Mouse (Mus musculus) c-Kit-negative CD71-positive TER-119-positive erythroid progenitor cells, embryonic 14.5 days (primary cell): ENCODE measurements around the gene H2al1d.
"Not testable (repeated sequence)": the region's sequence is repeated elsewhere in the genome, so short reads cannot be mapped to it uniquely, and the experiment has no call there.

Experiments used
- DNase-seq: peaks from one replicate; pipeline ENCODE4 v3.0.0-alpha.2; 2013; ENCODE audit warnings: low read depth, low spot score

The H2al1d gene

DNA sequence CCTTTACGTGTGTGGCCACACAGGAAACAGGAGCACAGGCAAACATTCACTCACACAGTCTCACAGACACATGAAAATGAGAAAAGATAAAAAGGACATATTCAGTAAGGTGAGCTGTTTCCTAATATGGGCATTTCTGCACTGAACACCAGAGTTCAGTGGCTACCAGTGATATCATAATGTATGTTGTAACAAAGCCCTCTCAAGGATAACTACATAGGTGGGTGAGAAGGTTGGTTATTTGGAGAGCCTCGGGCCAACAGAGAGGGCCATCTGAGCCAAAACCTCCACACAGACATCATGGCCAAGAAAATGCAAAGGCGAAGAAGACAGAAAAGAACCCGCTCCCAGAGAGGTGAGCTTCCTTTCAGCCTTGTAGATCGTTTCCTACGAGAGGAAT lies at the start of gene H2al1d:
Gene H2al1d, plus strand, starts transcription at position 301 of the 400 bp plus-strand sequence.
- not testable (repeated sequence) for DNase-seq

DNA sequence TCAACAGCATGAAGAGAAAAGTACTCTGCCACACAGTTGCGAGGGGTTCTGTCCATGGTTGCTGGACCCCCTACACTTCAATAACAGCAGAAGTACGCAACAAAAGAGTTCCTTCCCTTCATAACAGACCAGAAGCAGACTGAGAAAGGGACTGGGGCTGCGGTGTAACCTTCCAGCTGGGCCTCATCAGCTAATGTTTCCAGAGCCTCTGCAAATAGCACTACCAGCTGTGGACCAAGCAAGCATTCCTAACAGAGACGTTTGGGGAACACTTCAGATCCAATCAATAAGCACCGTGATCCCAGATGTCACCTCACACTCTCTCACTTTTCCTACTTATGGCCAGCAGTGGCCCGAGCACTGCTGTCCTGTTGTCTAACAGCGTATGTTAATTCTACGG lies 43.7 kb upstream of the H2al1d start:
- DNase-seq, result no peak

DNA sequence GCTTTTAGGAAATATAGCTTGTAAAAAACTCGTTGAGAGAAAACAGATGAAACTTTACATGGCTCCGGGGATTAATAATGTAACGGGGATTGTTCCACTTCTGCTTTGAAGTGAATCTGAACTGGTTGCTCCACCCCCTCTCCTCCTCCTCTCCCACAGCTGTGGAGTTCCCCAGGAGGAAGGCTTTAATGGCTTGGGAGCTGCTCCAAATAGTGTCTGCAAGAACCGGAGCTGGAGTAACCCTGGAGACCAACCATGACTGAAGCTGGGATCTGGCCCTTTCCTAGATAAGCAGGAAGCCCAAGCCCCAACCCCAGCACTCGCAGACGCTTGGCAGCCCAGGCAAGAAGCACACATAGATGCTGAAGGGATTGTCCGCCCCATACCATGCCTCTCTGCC lies 40.8 kb upstream of the H2al1d start:
- DNase-seq, result no peak

GRCm38 (mm10) chrX:11269074-11269473 lies 39.5 kb upstream of the H2al1d start:
- no peak for DNase-seq

- DNase-seq, result no peak
Observed at GRCm38 (mm10) chrX:11273190-11273589, 35.4 kb upstream of the H2al1d start.

DNA sequence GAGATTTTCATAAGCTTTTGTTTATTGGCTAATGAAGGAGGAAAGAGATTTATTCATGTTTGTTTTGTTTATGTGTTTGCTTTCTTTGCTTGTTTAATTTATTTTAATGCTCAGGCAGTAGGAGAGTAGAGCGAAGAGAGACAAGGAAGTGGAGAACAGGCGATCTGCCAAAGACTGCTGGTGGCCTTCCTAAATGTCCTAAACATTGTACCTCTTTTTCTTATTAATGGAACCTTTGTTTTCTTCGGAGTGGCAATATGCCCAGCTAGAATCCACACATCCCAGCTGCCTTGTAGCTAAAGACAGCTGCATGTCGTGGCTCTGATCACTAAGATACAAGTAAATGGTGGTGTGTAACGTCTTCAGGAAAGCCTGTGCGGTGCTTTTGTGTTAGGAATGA lies 31.5 kb upstream of the H2al1d start:
- DNase-seq, result no peak

DNA sequence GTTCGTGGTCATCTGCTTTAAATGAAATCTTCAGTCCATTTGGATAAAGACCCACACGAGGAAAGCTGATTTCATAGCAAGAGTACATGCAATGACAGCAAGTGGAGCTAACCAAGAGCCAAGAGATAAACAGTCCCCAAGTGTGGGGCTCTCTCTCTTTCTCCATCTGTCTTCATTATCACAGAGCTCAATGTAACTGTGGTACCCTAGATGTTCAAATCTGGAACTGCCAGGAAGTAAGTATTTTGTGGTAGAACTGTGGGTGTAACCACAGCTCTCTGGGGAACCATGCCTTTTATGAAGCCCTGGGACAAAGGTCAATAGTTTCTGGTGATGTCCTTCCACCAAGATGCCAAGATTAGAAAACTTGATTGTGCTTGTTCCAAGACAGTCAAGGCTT lies 27.9 kb upstream of the H2al1d start:
- no peak for DNase-seq

- DNase-seq, result no peak
Observed at GRCm38 (mm10) chrX:11288306-11288882, 20.2 kb upstream of the H2al1d start.

GRCm38 (mm10) chrX:11289244-11289643 lies 19.4 kb upstream of the H2al1d start:
- DNase-seq, result no peak

GRCm38 (mm10) chrX:11298957-11299356 lies 9.7 kb upstream of the H2al1d start, which contains the start of gene H2al1a:
Gene H2al1a, plus strand, starts transcription at chrX:11299257.
- DNase-seq, result not testable (repeated sequence)

- not testable (repeated sequence) for DNase-seq
Observed at GRCm38 (mm10) chrX:11302132-11302531, 6.5 kb upstream of the H2al1d start, which contains the start of gene H2al1b. Gene H2al1b, plus strand, starts transcription at chrX:11302432.

DNA sequence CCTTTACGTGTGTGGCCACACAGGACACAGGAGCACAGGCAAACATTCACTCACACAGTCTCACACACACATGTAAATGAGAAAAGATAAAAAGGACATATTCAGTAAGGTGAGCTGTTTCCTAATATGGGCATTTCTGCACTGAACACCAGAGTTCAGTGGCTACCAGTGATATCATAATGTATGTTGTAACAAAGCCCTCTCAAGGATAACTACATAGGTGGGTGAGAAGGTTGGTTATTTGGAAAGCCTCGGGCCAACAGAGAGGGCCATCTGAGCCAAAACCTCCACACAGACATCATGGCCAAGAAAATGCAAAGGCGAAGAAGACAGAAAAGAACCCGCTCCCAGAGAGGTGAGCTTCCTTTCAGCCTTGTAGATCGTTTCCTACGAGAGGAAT lies 3.3 kb upstream of the H2al1d start, which contains the start of gene H2al1c:
Gene H2al1c, plus strand, starts transcription at position 301 of the 400 bp plus-strand sequence.
- not testable (repeated sequence) for DNase-seq

GRCm38 (mm10) chrX:11311634-11312033 lies 3.0 kb downstream of the H2al1d start, which contains the start of gene H2al1e:
Gene H2al1e, plus strand, starts transcription at chrX:11311934.
- DNase-seq, result not testable (repeated sequence)

DNA sequence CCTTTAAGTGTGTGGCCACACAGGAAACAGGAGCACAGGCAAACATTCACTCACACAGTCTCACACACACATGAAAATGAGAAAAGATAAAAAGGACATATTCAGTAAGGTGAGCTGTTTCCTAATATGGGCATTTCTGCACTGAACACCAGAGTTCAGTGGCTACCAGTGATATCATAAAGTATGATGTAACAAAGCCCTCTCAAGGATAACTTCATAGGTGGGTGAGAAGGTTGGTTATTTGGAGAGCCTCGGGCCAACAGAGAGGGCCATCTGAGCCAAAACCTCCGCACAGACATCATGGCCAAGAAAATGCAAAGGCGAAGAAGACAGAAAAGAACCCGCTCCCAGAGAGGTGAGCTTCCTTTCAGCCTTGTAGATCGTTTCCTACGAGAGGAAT lies 6.2 kb downstream of the H2al1d start, which contains the start of gene H2al1f:
Gene H2al1f, plus strand, starts transcription at position 301 of the 400 bp plus-strand sequence.
- DNase-seq, result not testable (repeated sequence)

- DNase-seq, result not testable (repeated sequence)
Observed at GRCm38 (mm10) chrX:11317956-11318355, 9.3 kb downstream of the H2al1d start, which contains the start of gene H2al1g. Gene H2al1g, plus strand, starts transcription at chrX:11318256.

DNA sequence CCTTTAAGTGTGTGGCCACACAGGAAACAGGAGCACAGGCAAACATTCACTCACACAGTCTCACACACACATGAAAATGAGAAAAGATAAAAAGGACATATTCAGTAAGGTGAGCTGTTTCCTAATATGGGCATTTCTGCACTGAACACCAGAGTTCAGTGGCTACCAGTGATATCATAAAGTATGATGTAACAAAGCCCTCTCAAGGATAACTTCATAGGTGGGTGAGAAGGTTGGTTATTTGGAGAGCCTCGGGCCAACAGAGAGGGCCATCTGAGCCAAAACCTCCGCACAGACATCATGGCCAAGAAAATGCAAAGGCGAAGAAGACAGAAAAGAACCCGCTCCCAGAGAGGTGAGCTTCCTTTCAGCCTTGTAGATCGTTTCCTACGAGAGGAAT lies 12.6 kb downstream of the H2al1d start, which contains the start of gene H2al1h:
Gene H2al1h, plus strand, starts transcription at position 301 of the 400 bp plus-strand sequence.
- DNase-seq, result not testable (repeated sequence)

GRCm38 (mm10) chrX:11324359-11324758 lies 15.7 kb downstream of the H2al1d start, which contains the start of gene H2al1i:
Gene H2al1i, plus strand, starts transcription at chrX:11324659.
- not testable (repeated sequence) for DNase-seq

GRCm38 (mm10) chrX:11327522-11327921 lies 18.9 kb downstream of the H2al1d start, which contains the start of gene H2al1j:
Gene H2al1j, plus strand, starts transcription at chrX:11327822.
- DNase-seq, result not testable (repeated sequence)

DNA sequence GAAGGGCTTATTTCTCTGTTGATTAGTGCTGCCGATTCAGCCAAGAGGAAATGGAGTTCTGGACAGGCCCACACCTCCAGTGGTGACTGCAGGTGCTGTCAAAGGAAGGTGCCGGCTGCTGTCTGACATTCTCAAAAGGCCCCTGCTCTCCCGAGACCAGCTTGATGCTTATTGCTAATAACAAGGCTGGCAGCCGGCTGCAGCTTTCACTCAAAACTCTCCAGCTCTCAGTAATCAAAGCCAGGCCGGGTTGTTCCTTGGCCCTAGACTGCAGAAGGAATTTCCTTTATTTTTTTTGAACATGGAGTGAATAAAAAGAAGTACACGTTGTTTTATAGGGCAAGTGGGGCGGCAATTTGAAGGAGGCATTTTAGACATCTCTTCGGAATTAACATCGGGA lies 37.1 kb downstream of the H2al1d start:
- DNase-seq, result no peak

DNA sequence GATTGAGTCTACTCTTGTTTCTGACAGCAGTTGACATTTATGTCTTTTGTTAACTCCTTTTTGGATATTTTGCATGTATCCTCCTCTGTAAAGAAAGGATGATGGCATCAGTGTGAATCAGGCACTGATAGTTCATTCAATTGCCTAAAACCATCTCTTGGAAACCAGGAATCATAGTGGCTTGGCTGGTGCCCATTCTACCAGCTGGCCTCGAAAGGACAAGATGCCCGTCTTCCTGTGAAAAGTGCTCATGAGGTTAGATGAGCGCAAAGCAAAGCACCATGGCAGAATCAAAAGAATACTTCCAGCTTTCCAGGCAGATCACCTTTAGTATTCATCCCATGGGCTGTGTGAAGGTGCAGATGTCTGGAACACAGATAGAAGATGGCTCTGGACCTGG lies 38.1 kb downstream of the H2al1d start:
- DNase-seq, result no peak
